Mouse (Mus musculus): ENCODE data around the gene Mylpf.

GRCm38 (mm10) chr7:127214521-127214920 is 5.8 kb downstream of the Mylpf start:
- TF ChIP-seq POLR2A (IDR thresholded peaks at IDR 0.05; ENCODE audit: insufficient read depth, low read depth, low read length) (no peak), CTCF (IDR thresholded peaks at IDR 0.05) (no peak), EP300 (IDR thresholded peaks at IDR 0.05; ENCODE audit: insufficient read depth, low read depth, low read length) (no peak)
